Mouse (Mus musculus) ES-E14 (cell line): Measurements from ENCODE around the gene Sdc3. TPM values are rescaled to one million over a fixed set of nuclear protein-coding genes. Genes with fewer than 3 reads are reported as not detected.

Source experiments
- DNase-seq: peaks from one replicate; pipeline ENCODE4 v3.0.0-alpha.2; 2013; ENCODE audit warnings: low read depth, low spot score
- H3K27ac ChIP-seq: 2 replicates; pipeline ENCODE4 v1.5.1; 2012; ENCODE audit warnings: low read depth, mild to moderate bottlenecking, low read length, moderate library complexity, mixed read lengths; ENCODE audit not compliant: poor library complexity, insufficient read depth, severe bottlenecking
- H3K36me3 ChIP-seq: 2 replicates; pipeline ENCODE4 v1.6.1; 2012; ENCODE audit warnings: mild to moderate bottlenecking, low read length, moderate library complexity, mixed read lengths; ENCODE audit not compliant: control insufficient read depth, poor library complexity, insufficient read depth, severe bottlenecking
- H3K4me1 ChIP-seq, 2 experiments: fragments of 150-350 bp in 1 of 2; sonication (generic) in 1 of 2; 2 replicates each; pipeline ENCODE4 v1.6.1; 2012; ENCODE audit warnings: low read length in 2 of 2, mild to moderate bottlenecking in 1 of 2, mixed read lengths in 1 of 2; ENCODE audit not compliant: control insufficient read depth in 2 of 2, insufficient read depth in 2 of 2, poor library complexity in 1 of 2
- H3K4me3 ChIP-seq, 2 experiments: fragments of 150-350 bp in 1 of 2; sonication (generic) in 1 of 2; 2 replicates each; pipeline ENCODE4 v1.5.1; 2012; ENCODE audit warnings: low read length in 2 of 2, low read depth in 1 of 2, mild to moderate bottlenecking in 1 of 2, mixed read lengths in 1 of 2; ENCODE audit not compliant: insufficient read depth in 1 of 2, poor library complexity in 1 of 2, severe bottlenecking in 1 of 2
- H3K9ac ChIP-seq: 2 replicates; pipeline ENCODE4 v1.6.1; 2012; ENCODE audit warnings: low read depth, mild to moderate bottlenecking, low read length, mixed read lengths; ENCODE audit not compliant: poor library complexity, insufficient read depth, severe bottlenecking
- H3K9me3 ChIP-seq: fragments of 150-350 bp; sonication (generic); 2 replicates; pipeline ENCODE4 v1.6.1; 2012; ENCODE audit warnings: low read depth, mild to moderate bottlenecking, low read length; ENCODE audit not compliant: control insufficient read depth, insufficient read depth
- CHD2 ChIP-seq: IDR thresholded peaks from 2 replicates; pipeline ENCODE4 v1.6.1; 2014; ENCODE audit warnings: mild to moderate bottlenecking, low read depth, low read length, inconsistent platforms
- HCFC1 ChIP-seq: IDR thresholded peaks from 2 replicates; pipeline ENCODE4 v1.6.1; 2012; ENCODE audit warnings: low read length, inconsistent platforms, borderline replicate concordance; ENCODE audit not compliant: insufficient read depth
- MAFK ChIP-seq: IDR thresholded peaks from 2 replicates; pipeline ENCODE4 v1.6.1; 2014; ENCODE audit warnings: mild to moderate bottlenecking, low read depth, low read length, inconsistent platforms; ENCODE audit not compliant: insufficient read depth
- ZC3H11A ChIP-seq: IDR thresholded peaks from 2 replicates; pipeline ENCODE4 v1.6.1; 2012; ENCODE audit warnings: low read depth, mild to moderate bottlenecking, inconsistent platforms, low read length, borderline replicate concordance
- ZNF384 ChIP-seq: IDR thresholded peaks from 2 replicates; pipeline ENCODE4 v1.6.1; 2012; ENCODE audit warnings: low read depth, low read length, inconsistent platforms
- in situ Hi-C, 2 experiments: fragments of 600-800 bp; cut with MboI; formaldehyde crosslinking; loops; one replicate each; pipeline ENCODE4 v1.15.1; 2025; ENCODE audit warnings: low sequenced_read_pairs in 2 of 2, inconsistent platforms in 1 of 2; ENCODE audit not compliant: unreplicated experiment in 2 of 2
- total RNA-seq: library from RNA; depleted of rRNA; stranded (reverse); fragments of 300-350 nt; gene quantifications from 2 replicates; pipeline ENCODE4 v1.2.3, GENCODE M21; 2012

Sdc3 gene
- total RNA-seq, 1 experiment = 8.7 TPM

- Histone ChIP-seq H3K9ac (no peak overlapping the region), H3K27ac (no peak overlapping the region), H3K36me3 (no peaks in the 10 kb centered on the region), H3K9me3 (no peaks in the 10 kb centered on the region), H3K4me3 (no peak overlapping the region), H3K4me1 (no peaks in the 10 kb centered on the region; a peak in 1 of 4 replicates)
- in situ Hi-C loops = no loop called here
- no peak for DNase-seq
- TF ChIP-seq HCFC1 (no peak), CHD2 (no peak)
Observed at GRCm38 (mm10) chr4:130865901-130866371, 73.6 kb downstream of the Sdc3 start.

GRCm38 (mm10) chr4:130867940-130868339, 75.6 kb downstream of the Sdc3 start:
- Histone ChIP-seq H3K27ac (no peak overlapping the region), H3K4me3 (no peak overlapping the region), H3K36me3 (no peaks in the 10 kb centered on the region), H3K9ac (no peak overlapping the region), H3K9me3 (no peaks in the 10 kb centered on the region), H3K4me1 (no peaks in the 10 kb centered on the region)
- TF ChIP-seq ZNF384 (no peak), CHD2 (no peak), MAFK (no peak), ZC3H11A (no peak), HCFC1 (no peak)
- in situ Hi-C loops = no loop called here
- DNase-seq = no peak

- Histone ChIP-seq H3K4me1 (no peaks in the 10 kb centered on the region), H3K9ac (no peak overlapping the region), H3K36me3 (no peaks in the 10 kb centered on the region), H3K27ac (no peak overlapping the region), H3K4me3 (no peak overlapping the region), H3K9me3 (no peaks in the 10 kb centered on the region)
- in situ Hi-C loops = no loop called here
- DNase-seq = no peak
- TF ChIP-seq MAFK (no peak), ZNF384 (no peak), HCFC1 (no peak), CHD2 (no peak), ZC3H11A (no peak)
Observed at GRCm38 (mm10) chr4:130868803-130869202, 76.5 kb downstream of the Sdc3 start.

- no peak for TF ChIP-seq HCFC1
- TF ChIP-seq MAFK = no peak
- TF ChIP-seq ZC3H11A = no peak
- TF ChIP-seq ZNF384 = no peak
- TF ChIP-seq CHD2 = no peak
- H3K4me3 ChIP-seq = no peak overlapping the region
- no peaks in the 10 kb centered on the region for H3K9me3 ChIP-seq
- no peak overlapping the region for H3K27ac ChIP-seq
- no peaks in the 10 kb centered on the region for H3K36me3 ChIP-seq
- in situ Hi-C loops = no loop called here
- peaks cover 0 to 2% of the 10 kb centered on the region in 2 experiments; a peak in 1 of 4 replicates for H3K4me1 ChIP-seq
- H3K9ac ChIP-seq = no peak overlapping the region
- no peak for DNase-seq
Observed at GRCm38 (mm10) chr4:130872414-130872813, 80.1 kb downstream of the Sdc3 start.

- H3K4me3 ChIP-seq = no peak overlapping the region
- no peak overlapping the region for H3K9ac ChIP-seq
- TF ChIP-seq ZNF384 (no peak), ZC3H11A (no peak), HCFC1 (no peak), CHD2 (no peak)
- H3K36me3 ChIP-seq = no peaks in the 10 kb centered on the region
- in situ Hi-C loops = no loop called here
- peaks cover 0 to 4% of the 10 kb centered on the region in 2 experiments; a peak in 1 of 4 replicates for H3K4me1 ChIP-seq
- no peaks in the 10 kb centered on the region for H3K9me3 ChIP-seq
- no peak overlapping the region for H3K27ac ChIP-seq
- no peak for DNase-seq
Observed at GRCm38 (mm10) chr4:130873440-130873839, 81.1 kb downstream of the Sdc3 start.
